Mouse (Mus musculus): ENCODE results near the gene Rab43.

DNA sequence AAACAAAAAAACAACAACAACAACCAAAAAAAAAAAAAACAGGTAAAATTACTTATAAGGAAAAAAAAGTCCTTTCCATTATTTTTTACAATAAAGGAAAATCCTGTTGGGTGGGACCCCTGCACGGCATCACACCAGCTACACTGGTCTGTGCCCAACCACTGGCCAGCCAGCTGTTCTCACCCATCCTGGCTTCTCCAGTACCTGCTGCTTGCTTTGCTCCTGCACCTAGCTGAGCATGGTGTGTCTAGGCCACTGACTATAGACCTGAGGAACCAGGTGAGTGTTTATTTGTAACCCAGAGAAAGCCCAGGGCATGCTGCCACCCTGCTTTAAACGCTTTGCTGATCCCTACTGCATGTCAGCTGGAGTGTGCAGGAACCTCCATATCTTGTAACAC lies 8.4 kb upstream of the Rab43 start:
- TF ChIP-seq CTCF (IDR thresholded peaks at IDR 0.05; ENCODE audit: borderline replicate concordance, insufficient read depth, low read depth, low read length): no peak
- TF ChIP-seq POLR2A (IDR thresholded peaks at IDR 0.05; ENCODE audit: borderline replicate concordance, insufficient read depth, low read length): no peak

All from cerebellum, adult 2 months (tissue).